Mouse (Mus musculus): Measurements from ENCODE around the gene Glp2r. TPM values are rescaled to one million over a fixed set of nuclear protein-coding genes. Genes with fewer than 3 reads are reported as not detected.
A peak's percentile ranks its signal among the peaks of the same experiment; 100 is the strongest.

Glp2r gene
- polyA plus RNA-seq (2011; ENCODE audit: insufficient read depth, insufficient read length, low read depth, missing spikeins) = not detected in 2 replicates

DNA sequence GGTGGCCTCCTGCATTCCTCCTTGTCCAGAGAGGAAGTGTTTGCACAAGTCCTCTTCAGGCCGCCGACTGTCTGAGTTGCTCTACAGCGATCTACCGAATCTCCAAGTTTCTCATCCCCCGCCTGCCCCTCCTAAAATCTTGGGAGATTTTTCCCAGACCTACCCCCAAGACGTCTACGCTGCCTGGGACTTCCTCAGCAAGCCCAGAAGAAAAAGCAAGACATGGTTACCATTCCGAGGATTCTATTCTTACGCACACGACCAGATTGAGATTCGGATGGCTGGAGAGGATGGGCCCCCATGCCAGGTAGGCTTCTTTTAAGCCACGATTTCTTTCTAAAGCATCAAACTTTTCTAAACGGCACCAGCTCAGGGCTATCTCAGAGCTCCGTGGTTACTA is at the start of gene Glp2r:
Gene Glp2r, minus strand, starts transcription at position 101 of the 400 bp plus-strand sequence.
- H3K27ac ChIP-seq (ENCODE audit: insufficient read depth, low read length) = no peak within 1 kb of the TSS
- no peaks in the 10 kb centered on the region for H3K36me3 ChIP-seq (ENCODE audit: control insufficient read depth, insufficient read depth, low read length, poor library complexity, severe bottlenecking)
- no peak within 1 kb of the TSS for H3K9ac ChIP-seq (ENCODE audit: low read depth, poor library complexity, severe bottlenecking)
- H3K9me3 ChIP-seq (replicated peaks; ENCODE audit: control insufficient read depth, insufficient read depth, low read length, poor library complexity, severe bottlenecking) = no peaks in the 10 kb centered on the region
- H3K4me3 ChIP-seq (ENCODE audit: low read depth, low read length) = no peak within 1 kb of the TSS
- H3K27me3 ChIP-seq (ENCODE audit: control insufficient read depth, insufficient read depth, low read length, poor library complexity, severe bottlenecking) = no peaks in the 10 kb centered on the region
- TF ChIP-seq CTCF (IDR thresholded peaks at IDR 0.05; ENCODE audit: low read depth, low read length) (no peak), POLR2A (IDR thresholded peaks at IDR 0.05; ENCODE audit: insufficient read depth, low read length) (no peak), EP300 (IDR thresholded peaks at IDR 0.05; ENCODE audit: insufficient read depth, low read depth, low read length) (no peak)
- H3K4me1 ChIP-seq (ENCODE audit: control insufficient read depth, insufficient read depth, low read length) = no peaks in the 10 kb centered on the region

DNA sequence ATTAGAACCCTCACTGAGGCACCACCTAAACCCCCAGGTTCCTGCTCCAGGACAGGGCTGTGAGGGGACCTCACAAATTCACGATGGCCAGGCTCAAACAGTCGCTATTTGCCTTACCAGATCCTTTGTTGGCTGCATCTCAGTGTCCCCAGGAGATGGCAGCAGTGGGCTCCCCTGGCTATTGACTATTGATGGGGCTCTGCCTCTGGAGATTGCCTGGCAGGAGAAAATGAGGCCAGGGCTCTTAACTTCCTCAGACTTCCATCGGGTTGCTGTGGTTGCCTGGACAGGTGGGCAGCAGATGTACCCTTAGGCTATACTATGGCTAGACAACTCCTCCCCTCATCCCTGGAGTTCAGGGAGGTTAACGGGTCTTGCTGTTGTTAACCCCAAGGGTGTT is 49.3 kb upstream of the Glp2r start:
- H3K27ac ChIP-seq (ENCODE audit: insufficient read depth, low read length) = no peak overlapping the region
- TF ChIP-seq CTCF (IDR thresholded peaks at IDR 0.05; ENCODE audit: low read depth, low read length) (peak; percentile 62), POLR2A (IDR thresholded peaks at IDR 0.05; ENCODE audit: insufficient read depth, low read length) (no peak)
- H3K36me3 ChIP-seq (ENCODE audit: control insufficient read depth, insufficient read depth, low read length, poor library complexity, severe bottlenecking) = no peaks in the 10 kb centered on the region
- no peaks in the 10 kb centered on the region for H3K27me3 ChIP-seq (ENCODE audit: control insufficient read depth, insufficient read depth, low read length, poor library complexity, severe bottlenecking)
- H3K9me3 ChIP-seq (replicated peaks; ENCODE audit: control insufficient read depth, insufficient read depth, low read length, poor library complexity, severe bottlenecking) = no peaks in the 10 kb centered on the region
- no peak overlapping the region for H3K9ac ChIP-seq (ENCODE audit: low read depth, poor library complexity, severe bottlenecking)
- H3K4me3 ChIP-seq (ENCODE audit: low read depth, low read length) = no peak overlapping the region
- H3K4me1 ChIP-seq (ENCODE audit: control insufficient read depth, insufficient read depth, low read length) = no peaks in the 10 kb centered on the region

DNA sequence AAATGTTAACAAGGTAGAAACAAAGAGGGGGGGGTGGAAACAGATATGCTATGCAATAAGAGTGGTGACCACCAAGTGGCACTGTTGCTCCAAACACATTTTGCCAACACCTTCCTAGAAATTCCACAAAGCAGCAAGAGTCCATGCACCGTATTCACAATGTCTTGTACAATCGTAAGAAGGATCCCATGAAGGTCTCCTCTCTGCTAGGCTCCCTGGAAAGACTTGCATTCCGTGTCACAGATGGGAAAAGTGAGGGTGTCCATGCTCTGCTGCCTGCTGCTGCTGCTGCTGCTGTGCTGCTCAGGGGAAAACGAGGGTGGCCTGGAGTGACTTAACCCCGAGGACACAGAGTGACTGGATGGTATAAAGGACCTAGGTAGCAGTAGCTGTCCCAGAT is 48.7 kb upstream of the Glp2r start:
- Histone ChIP-seq H3K9ac (ENCODE audit: low read depth, poor library complexity, severe bottlenecking) (no peak overlapping the region), H3K27me3 (ENCODE audit: control insufficient read depth, insufficient read depth, low read length, poor library complexity, severe bottlenecking) (no peaks in the 10 kb centered on the region), H3K4me3 (ENCODE audit: low read depth, low read length) (no peak overlapping the region), H3K9me3 (replicated peaks; ENCODE audit: control insufficient read depth, insufficient read depth, low read length, poor library complexity, severe bottlenecking) (no peaks in the 10 kb centered on the region), H3K36me3 (ENCODE audit: control insufficient read depth, insufficient read depth, low read length, poor library complexity, severe bottlenecking) (no peaks in the 10 kb centered on the region), H3K27ac (ENCODE audit: insufficient read depth, low read length) (no peak overlapping the region), H3K4me1 (ENCODE audit: control insufficient read depth, insufficient read depth, low read length) (no peaks in the 10 kb centered on the region)
- TF ChIP-seq POLR2A (IDR thresholded peaks at IDR 0.05; ENCODE audit: insufficient read depth, low read length) (no peak), CTCF (IDR thresholded peaks at IDR 0.05; ENCODE audit: low read depth, low read length) (peak; percentile 17), EP300 (IDR thresholded peaks at IDR 0.05; ENCODE audit: insufficient read depth, low read depth, low read length) (no peak)

DNA sequence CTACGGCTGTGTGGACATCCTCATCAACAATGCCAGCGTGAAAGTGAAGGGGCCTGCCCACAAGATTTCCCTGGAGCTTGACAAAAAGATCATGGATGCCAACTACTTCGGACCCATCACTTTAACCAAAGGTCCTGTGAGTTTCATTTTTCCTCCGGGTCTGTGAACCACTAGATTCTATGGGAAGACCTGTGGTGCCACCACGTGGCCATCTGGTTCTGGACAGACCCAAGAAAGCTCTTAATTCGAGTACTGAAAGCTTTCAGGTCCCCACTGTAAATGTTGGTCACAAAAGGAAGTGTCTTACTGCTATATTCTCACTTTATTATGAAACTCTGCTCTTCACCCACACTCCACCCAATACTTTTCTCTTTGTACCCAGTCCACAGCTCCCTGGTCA is 40.6 kb upstream of the Glp2r start:
- no peak for TF ChIP-seq EP300 (IDR thresholded peaks at IDR 0.05; ENCODE audit: insufficient read depth, low read depth, low read length)
- TF ChIP-seq POLR2A (IDR thresholded peaks at IDR 0.05; ENCODE audit: insufficient read depth, low read length) = no peak
- TF ChIP-seq CTCF (IDR thresholded peaks at IDR 0.05; ENCODE audit: low read depth, low read length) = no peak
- H3K27ac ChIP-seq (ENCODE audit: insufficient read depth, low read length) = no peak overlapping the region
- H3K9me3 ChIP-seq (replicated peaks; ENCODE audit: control insufficient read depth, insufficient read depth, low read length, poor library complexity, severe bottlenecking) = no peaks in the 10 kb centered on the region
- no peak overlapping the region for H3K9ac ChIP-seq (ENCODE audit: low read depth, poor library complexity, severe bottlenecking)
- H3K36me3 ChIP-seq (ENCODE audit: control insufficient read depth, insufficient read depth, low read length, poor library complexity, severe bottlenecking) = no peaks in the 10 kb centered on the region; the same call in 1 of the 2 replicates
- H3K27me3 ChIP-seq (ENCODE audit: control insufficient read depth, insufficient read depth, low read length, poor library complexity, severe bottlenecking) = no peaks in the 10 kb centered on the region
- H3K4me3 ChIP-seq (ENCODE audit: low read depth, low read length) = no peak overlapping the region
- H3K4me1 ChIP-seq (ENCODE audit: control insufficient read depth, insufficient read depth, low read length) = peaks cover 2% of the 10 kb centered on the region

DNA sequence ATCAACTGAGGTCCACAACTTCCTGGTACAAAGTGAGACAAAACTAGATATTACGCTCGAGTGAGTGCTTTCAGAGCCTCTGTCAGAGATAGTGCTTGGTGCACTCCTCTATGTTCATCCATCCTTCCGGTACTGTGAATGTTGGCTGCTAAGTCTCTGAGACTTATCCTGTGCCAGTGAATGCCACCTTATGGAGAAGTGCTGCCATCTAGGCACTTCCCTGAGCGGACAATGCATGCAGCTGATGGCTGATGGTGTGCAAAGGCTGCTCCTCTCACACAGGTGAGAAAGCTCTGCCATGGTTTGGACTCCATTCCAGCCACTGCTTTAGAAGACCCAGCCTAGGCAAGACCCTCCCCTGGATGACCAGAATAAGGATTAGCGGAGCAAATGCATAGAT is 37.1 kb upstream of the Glp2r start:
- Histone ChIP-seq H3K9me3 (replicated peaks; ENCODE audit: control insufficient read depth, insufficient read depth, low read length, poor library complexity, severe bottlenecking) (no peaks in the 10 kb centered on the region), H3K27ac (ENCODE audit: insufficient read depth, low read length) (no peak overlapping the region), H3K36me3 (ENCODE audit: control insufficient read depth, insufficient read depth, low read length, poor library complexity, severe bottlenecking) (no peaks in the 10 kb centered on the region; the same call in 1 of the 2 replicates), H3K9ac (ENCODE audit: low read depth, poor library complexity, severe bottlenecking) (no peak overlapping the region), H3K27me3 (ENCODE audit: control insufficient read depth, insufficient read depth, low read length, poor library complexity, severe bottlenecking) (no peaks in the 10 kb centered on the region), H3K4me1 (ENCODE audit: control insufficient read depth, insufficient read depth, low read length) (peaks cover 2% of the 10 kb centered on the region), H3K4me3 (ENCODE audit: low read depth, low read length) (no peak overlapping the region)
- no peak for TF ChIP-seq POLR2A (IDR thresholded peaks at IDR 0.05; ENCODE audit: insufficient read depth, low read length)
- TF ChIP-seq CTCF (IDR thresholded peaks at IDR 0.05; ENCODE audit: low read depth, low read length) = no peak
- no peak for TF ChIP-seq EP300 (IDR thresholded peaks at IDR 0.05; ENCODE audit: insufficient read depth, low read depth, low read length)

DNA sequence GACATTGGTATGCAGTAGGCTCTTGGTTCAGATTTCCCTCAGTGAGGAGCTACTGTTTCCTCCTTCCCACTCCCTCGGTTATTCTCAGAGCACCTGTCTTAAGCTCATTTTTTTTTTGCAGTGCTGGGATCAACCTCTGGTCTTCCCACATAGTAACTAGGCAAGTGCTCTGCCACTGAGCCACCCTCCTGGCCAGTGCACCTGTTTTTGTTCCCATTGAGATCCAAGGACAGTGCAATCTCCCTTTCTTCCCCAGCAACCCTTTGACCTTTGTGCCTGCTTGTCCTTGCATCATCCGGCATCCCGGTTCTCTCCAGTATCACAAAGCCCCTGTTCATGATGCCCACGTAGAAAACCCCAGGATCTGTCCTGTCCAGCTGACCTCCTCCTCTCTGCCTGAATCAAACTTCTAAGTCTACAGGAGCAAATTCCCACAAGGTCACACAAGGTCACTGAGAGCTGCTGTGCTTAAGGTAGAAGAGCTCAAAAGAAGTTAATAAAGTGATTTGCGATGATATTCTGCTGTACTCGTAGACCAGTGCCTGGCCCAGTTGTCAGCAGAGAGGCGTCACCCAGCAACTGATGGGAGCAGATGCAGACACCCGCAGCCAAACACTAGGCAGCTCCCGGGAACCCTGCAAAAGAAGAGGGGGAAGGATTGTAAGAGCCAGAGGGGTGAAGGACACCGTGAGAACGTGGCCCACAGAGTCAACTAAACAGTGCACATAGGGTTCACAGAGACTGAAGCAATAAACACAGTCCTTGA is 36.1 kb upstream of the Glp2r start:
- no peak for TF ChIP-seq EP300 (IDR thresholded peaks at IDR 0.05; ENCODE audit: insufficient read depth, low read depth, low read length)
- no peak for TF ChIP-seq CTCF (IDR thresholded peaks at IDR 0.05; ENCODE audit: low read depth, low read length)
- no peak for TF ChIP-seq POLR2A (IDR thresholded peaks at IDR 0.05; ENCODE audit: insufficient read depth, low read length)

More for the DNA sequence above, 36.1 kb upstream of the Glp2r start:
- Histone ChIP-seq H3K27me3 (ENCODE audit: control insufficient read depth, insufficient read depth, low read length, poor library complexity, severe bottlenecking) (no peaks in the 10 kb centered on the region), H3K36me3 (ENCODE audit: control insufficient read depth, insufficient read depth, low read length, poor library complexity, severe bottlenecking) (no peaks in the 10 kb centered on the region; the same call in 1 of the 2 replicates), H3K9me3 (replicated peaks; ENCODE audit: control insufficient read depth, insufficient read depth, low read length, poor library complexity, severe bottlenecking) (no peaks in the 10 kb centered on the region), H3K27ac (ENCODE audit: insufficient read depth, low read length) (no peak overlapping the region), H3K4me3 (ENCODE audit: low read depth, low read length) (no peak overlapping the region), H3K9ac (ENCODE audit: low read depth, poor library complexity, severe bottlenecking) (no peak overlapping the region), H3K4me1 (ENCODE audit: control insufficient read depth, insufficient read depth, low read length) (peaks cover 2% of the 10 kb centered on the region)
